In the genomic region with DNA sequence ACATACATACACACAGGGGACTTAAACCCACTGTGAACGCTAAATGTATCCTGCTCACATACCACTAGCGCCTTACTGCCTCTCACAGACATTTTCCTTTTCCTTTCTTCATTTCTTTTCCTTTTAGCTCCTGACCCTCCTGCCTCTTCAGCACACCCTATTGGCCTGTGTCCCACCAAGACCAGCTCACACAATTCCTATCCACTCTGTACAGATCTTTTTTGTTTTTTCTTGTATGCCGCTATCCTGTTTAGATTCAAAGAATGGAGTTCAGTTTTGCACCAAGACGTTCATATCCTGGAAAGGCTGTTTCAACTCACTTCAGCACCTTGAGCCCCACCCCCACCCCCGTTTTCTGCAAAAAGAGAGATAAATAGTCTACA, we compare ENCODE assay signal across 10 mouse cellular contexts. TPM values are rescaled to one million over a fixed set of nuclear protein-coding genes. Genes with fewer than 3 reads are reported as not detected.
DNase-seq lines count a peak whose midpoint lies in the region; ATAC-seq lines count a peak whose summit lies in the region.
"Had no signal": no experiment of that assay in that cellular context is flagged by ENCODE, and none has a peak within 500 bp of the region (broad histone marks: within the 10 kb centered on the region; RNA-seq: fewer than 3 reads in every experiment).

No protein-coding gene starts in this region.

- H3K9me3 ChIP-seq in kidney, embryonic 16.5 days (ENCODE audit: low read length): peaks cover 6% of the 10 kb centered on the region
- H3K9me3 ChIP-seq in embryonic facial prominence, embryonic 15.5 days (replicated peaks): peaks cover 5% of the 10 kb centered on the region; the same call in 1 of the 2 replicates
- no peaks in the 10 kb centered on the region for H3K9me3 ChIP-seq in hindbrain, embryonic 16.5 days (ENCODE audit: control insufficient read depth, low read length)
- H3K9me3 ChIP-seq in neural tube, embryonic 12.5 days: no peaks in the 10 kb centered on the region

- peaks cover 15% of the 10 kb centered on the region for H3K36me3 ChIP-seq in kidney, embryonic 16.5 days (ENCODE audit: insufficient read depth, low read length)
- peaks cover 14% of the 10 kb centered on the region for H3K36me3 ChIP-seq in embryonic facial prominence, embryonic 15.5 days
- H3K36me3 ChIP-seq in hindbrain, embryonic 16.5 days (ENCODE audit: control insufficient read depth, insufficient read depth, low read length): peaks cover 5% of the 10 kb centered on the region
- peaks cover 19% of the 10 kb centered on the region for H3K36me3 ChIP-seq in neural tube, embryonic 12.5 days

- no peaks in the 10 kb centered on the region for H3K27me3 ChIP-seq in kidney, embryonic 16.5 days (ENCODE audit: insufficient read depth, low read length)
- no peaks in the 10 kb centered on the region for H3K27me3 ChIP-seq in embryonic facial prominence, embryonic 15.5 days
- H3K27me3 ChIP-seq in hindbrain, embryonic 16.5 days (replicated peaks; ENCODE audit: control insufficient read depth, insufficient read depth, low read length): no peaks in the 10 kb centered on the region
- H3K27me3 ChIP-seq in neural tube, embryonic 12.5 days (replicated peaks): no peaks in the 10 kb centered on the region

- WGBS in kidney, embryonic 16.5 days: 43% methylated on average over 5 of the region's 5 CpGs
- WGBS in embryonic facial prominence, embryonic 15.5 days: 31% methylated on average over 5 of the region's 5 CpGs
- 15% methylated on average over 5 of the region's 5 CpGs for WGBS in hindbrain, embryonic 16.5 days
- WGBS in neural tube, embryonic 12.5 days: 30% methylated on average over 5 of the region's 5 CpGs

- H3K4me3 ChIP-seq in kidney, embryonic 16.5 days (ENCODE audit: low read length): peak overlapping the region; percentile 38
- peak overlapping the region; percentile 61 for H3K4me3 ChIP-seq in embryonic facial prominence, embryonic 15.5 days (replicated peaks)
- peak overlapping the region; percentile 46 for H3K4me3 ChIP-seq in hindbrain, embryonic 16.5 days (ENCODE audit: low read length)
- peak overlapping the region; percentile 36; the same call in 1 of the 2 replicates for H3K4me3 ChIP-seq in neural tube, embryonic 12.5 days

- H3K9ac ChIP-seq in kidney, embryonic 16.5 days (replicated peaks; ENCODE audit: low read length): peak overlapping the region; percentile 67
- 0 out of 2 replicates have a peak overlapping the region, but pooled peaks have one; percentile 9 for H3K9ac ChIP-seq in embryonic facial prominence, embryonic 15.5 days
- H3K9ac ChIP-seq in hindbrain, embryonic 16.5 days (ENCODE audit: low read depth, low read length): peak overlapping the region; percentile 73
- peak overlapping the region; percentile 61 for H3K9ac ChIP-seq in neural tube, embryonic 12.5 days

- H3K4me2 ChIP-seq in kidney, embryonic 16.5 days (replicated peaks; ENCODE audit: low read depth, low read length): peak overlapping the region; percentile 55
- H3K4me2 ChIP-seq in embryonic facial prominence, embryonic 15.5 days (replicated peaks): peak overlapping the region; percentile 77
- peak overlapping the region; percentile 86 for H3K4me2 ChIP-seq in hindbrain, embryonic 16.5 days (ENCODE audit: low read length)
- H3K4me2 ChIP-seq in neural tube, embryonic 12.5 days (replicated peaks): peak overlapping the region; percentile 88

- no peak for DNase-seq in kidney, postnatal 14 days
- DNase-seq in frontal cortex, postnatal 10 days (ENCODE audit: low spot score in 2 of 2): no peak
- DNase-seq in adrenal gland, postnatal 36 days: no peak

- no peak for ATAC-seq in kidney, embryonic 16.5 days (ENCODE audit: low FRiP score, low TSS enrichment)
- no peak for ATAC-seq in embryonic facial prominence, embryonic 15.5 days (ENCODE audit: insufficient number of reproducible peaks, low FRiP score, low TSS enrichment, low read depth)
- ATAC-seq in hindbrain, embryonic 16.5 days: no peak
- ATAC-seq in neural tube, embryonic 12.5 days (ENCODE audit: low FRiP score, low read depth): no peak
- no peak for ATAC-seq in monocyte, adult 5-6 weeks (replicated peaks; ENCODE audit: insufficient number of reproducible peaks, low FRiP score, low TSS enrichment, poor library complexity, severe bottlenecking)

- H3K27ac ChIP-seq in kidney, embryonic 16.5 days (ENCODE audit: low read length): peak overlapping the region; percentile 78
- peak overlapping the region; percentile 99 for H3K27ac ChIP-seq in embryonic facial prominence, embryonic 15.5 days (replicated peaks)
- peak overlapping the region; percentile 88 for H3K27ac ChIP-seq in hindbrain, embryonic 16.5 days (ENCODE audit: low read depth, low read length)
- H3K27ac ChIP-seq in neural tube, embryonic 12.5 days: peak overlapping the region; percentile 97

- H3K4me1 ChIP-seq in kidney, embryonic 16.5 days (ENCODE audit: insufficient read depth, low read length): peaks cover 52% of the 10 kb centered on the region
- H3K4me1 ChIP-seq in embryonic facial prominence, embryonic 15.5 days: peaks cover 55% of the 10 kb centered on the region
- H3K4me1 ChIP-seq in hindbrain, embryonic 16.5 days (ENCODE audit: control insufficient read depth, insufficient read depth, low read depth, low read length): peaks cover 40% of the 10 kb centered on the region
- peaks cover 46% of the 10 kb centered on the region for H3K4me1 ChIP-seq in neural tube, embryonic 12.5 days

RNA-seq across cellular contexts. Expression of a gene that starts 5.9 kb away (rescaled TPM):
- polyA plus RNA-seq in kidney, embryonic 16.5 days (2015; fragmentation: Nextera tagmentation; extraction: Ambion mirVana): 107 and 108 TPM in 2 replicates
- polyA plus RNA-seq in embryonic facial prominence, embryonic 15.5 days (2015; fragmentation: Nextera tagmentation; extraction: Ambion mirVana): 95.1 and 100 TPM in 2 replicates
- polyA plus RNA-seq in hindbrain, embryonic 16.5 days (2015; fragmentation: Nextera tagmentation; extraction: Ambion mirVana): 87.1 and 106 TPM in 2 replicates
- polyA plus RNA-seq in neural tube, embryonic 12.5 days (2016; fragmentation: Nextera tagmentation; extraction: Ambion mirVana): 170 and 172 TPM in 2 replicates
- total RNA-seq in adrenal gland, postnatal 36 days (2021): 10 to 100 TPM; 43.4 to 48.8 TPM
- total RNA-seq in monocyte, adult 5-6 weeks (2017): 0.67 to 1.2 TPM in 2 of 3 replicates, not detected in the other

RNA-seq across cellular contexts. Expression of a gene that starts 25.0 kb away (rescaled TPM):
- 51.9 and 55.6 TPM in 2 replicates for polyA plus RNA-seq in kidney, embryonic 16.5 days (2015; fragmentation: Nextera tagmentation; extraction: Ambion mirVana)
- 35.4 and 39.5 TPM in 2 replicates for polyA plus RNA-seq in embryonic facial prominence, embryonic 15.5 days (2015; fragmentation: Nextera tagmentation; extraction: Ambion mirVana)
- 27.8 and 28.1 TPM in 2 replicates for polyA plus RNA-seq in hindbrain, embryonic 16.5 days (2015; fragmentation: Nextera tagmentation; extraction: Ambion mirVana)
- polyA plus RNA-seq in neural tube, embryonic 12.5 days (2016; fragmentation: Nextera tagmentation; extraction: Ambion mirVana): 35.8 and 36.9 TPM in 2 replicates
- total RNA-seq in adrenal gland, postnatal 36 days (2021): 10 to 100 TPM; 20.2 to 23.3 TPM
- total RNA-seq in monocyte, adult 5-6 weeks (2017): 10.9 to 22.5 TPM (median 13.5 TPM) in 3 replicates

RNA-seq across cellular contexts. Expression of a gene that starts 31.1 kb away (rescaled TPM):
- polyA plus RNA-seq in kidney, embryonic 16.5 days (2015; fragmentation: Nextera tagmentation; extraction: Ambion mirVana): 19.8 and 21.0 TPM in 2 replicates
- 16.6 and 19.0 TPM in 2 replicates for polyA plus RNA-seq in embryonic facial prominence, embryonic 15.5 days (2015; fragmentation: Nextera tagmentation; extraction: Ambion mirVana)
- 16.7 and 17.9 TPM in 2 replicates for polyA plus RNA-seq in hindbrain, embryonic 16.5 days (2015; fragmentation: Nextera tagmentation; extraction: Ambion mirVana)
- polyA plus RNA-seq in neural tube, embryonic 12.5 days (2016; fragmentation: Nextera tagmentation; extraction: Ambion mirVana): 14.9 and 15.2 TPM in 2 replicates
- 10 to 100 TPM; 30.8 to 40.0 TPM for total RNA-seq in adrenal gland, postnatal 36 days (2021)
- 7.4 to 13.8 TPM (median 11.3 TPM) in 3 replicates for total RNA-seq in monocyte, adult 5-6 weeks (2017)

RNA-seq across cellular contexts. Expression of a gene that starts 55.0 kb away (rescaled TPM):
- polyA plus RNA-seq in kidney, embryonic 16.5 days (2015; fragmentation: Nextera tagmentation; extraction: Ambion mirVana): 0.17 and 0.23 TPM in 2 replicates
- 0.36 TPM in 1 of 2 replicates, not detected in the other for polyA plus RNA-seq in embryonic facial prominence, embryonic 15.5 days (2015; fragmentation: Nextera tagmentation; extraction: Ambion mirVana)
- not detected in 2 replicates for polyA plus RNA-seq in hindbrain, embryonic 16.5 days (2015; fragmentation: Nextera tagmentation; extraction: Ambion mirVana)
- 0.10 TPM in 1 of 2 replicates, not detected in the other for polyA plus RNA-seq in neural tube, embryonic 12.5 days (2016; fragmentation: Nextera tagmentation; extraction: Ambion mirVana)
- not detected for total RNA-seq in adrenal gland, postnatal 36 days (2021)
- total RNA-seq in monocyte, adult 5-6 weeks (2017): not detected in 3 replicates
- total RNA-seq: gastrocnemius, adult 8-10 months; left cerebral cortex, postnatal 10 days had no signal

Comparison
In these comparisons a context has a peak if more than half of its experiments do, and no peak if none do; other contexts are left out.
1. H3K9ac ChIP-seq: peak in every context shown above with its lines; median percentile 73 in hindbrain, embryonic 16.5 days; 67 in kidney, embryonic 16.5 days; 61 in neural tube, embryonic 12.5 days; 9 in embryonic facial prominence, embryonic 15.5 days.